Mouse (Mus musculus): ENCODE measurements around the gene Slamf8. TPM values are rescaled to one million over a fixed set of nuclear protein-coding genes. Genes with fewer than 3 reads are reported as not detected.

The Slamf8 gene
- polyA plus RNA-seq, 1 experiment = 10.9 TPM

DNA sequence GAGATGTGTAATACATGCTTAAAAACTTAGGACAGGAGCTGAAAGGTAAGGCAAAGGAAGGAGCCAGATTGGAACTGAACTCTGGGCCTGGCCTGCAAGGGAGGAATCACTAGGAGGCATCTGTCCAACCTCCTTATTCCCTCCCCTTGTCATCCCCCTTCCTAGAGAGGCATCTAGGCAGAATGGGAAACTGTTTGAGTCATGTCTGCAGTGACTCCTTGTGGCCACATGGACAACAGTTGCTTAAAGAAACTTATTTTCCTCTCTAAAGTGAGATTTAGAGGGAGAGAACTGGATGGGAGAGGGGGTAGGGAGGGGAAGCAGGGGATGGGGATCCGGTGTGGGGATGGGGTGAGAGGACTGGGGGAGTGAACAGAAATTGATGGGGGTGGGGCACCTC, 22.4 kb upstream of the Slamf8 start:
- DNase-seq = no peak
- H3K27me3 ChIP-seq (ENCODE audit: control insufficient read depth, insufficient read depth, low read length) = no peaks in the 10 kb centered on the region
- TF ChIP-seq POLR2A (IDR thresholded peaks at IDR 0.05; ENCODE audit: control insufficient read depth, extremely low read depth, insufficient read depth, low read length, poor library complexity) (no peak), CTCF (IDR thresholded peaks at IDR 0.05; ENCODE audit: borderline replicate concordance, control insufficient read depth, extremely low read depth, insufficient read depth, low read length, poor library complexity) (no peak)
- H3K4me1 ChIP-seq (replicated peaks; ENCODE audit: control insufficient read depth, insufficient read depth, low read length) = no peaks in the 10 kb centered on the region
- no peak overlapping the region for H3K27ac ChIP-seq (ENCODE audit: control insufficient read depth, insufficient read depth, low read length)
- H3K36me3 ChIP-seq (ENCODE audit: control insufficient read depth, insufficient read depth, low read length) = no peaks in the 10 kb centered on the region
- no peak overlapping the region for H3K4me3 ChIP-seq (ENCODE audit: control insufficient read depth, insufficient read depth, low read length)
- 57% methylated on average over 1 of the region's 1 CpGs for WGBS

GRCm38 (mm10) chr1:172611304-172611703, 20.9 kb upstream of the Slamf8 start:
- no peaks in the 10 kb centered on the region for H3K27me3 ChIP-seq (ENCODE audit: control insufficient read depth, insufficient read depth, low read length)
- no peak for TF ChIP-seq CTCF (IDR thresholded peaks at IDR 0.05; ENCODE audit: borderline replicate concordance, control insufficient read depth, extremely low read depth, insufficient read depth, low read length, poor library complexity)
- TF ChIP-seq POLR2A (IDR thresholded peaks at IDR 0.05; ENCODE audit: control insufficient read depth, extremely low read depth, insufficient read depth, low read length, poor library complexity) = no peak
- WGBS = 92% methylated on average over 10 of the region's 10 CpGs
- no peaks in the 10 kb centered on the region for H3K4me1 ChIP-seq (replicated peaks; ENCODE audit: control insufficient read depth, insufficient read depth, low read length)
- no peak overlapping the region for H3K27ac ChIP-seq (ENCODE audit: control insufficient read depth, insufficient read depth, low read length)
- DNase-seq = no peak
- H3K36me3 ChIP-seq (ENCODE audit: control insufficient read depth, insufficient read depth, low read length) = no peaks in the 10 kb centered on the region
- H3K4me3 ChIP-seq (ENCODE audit: control insufficient read depth, insufficient read depth, low read length) = no peak overlapping the region

DNA sequence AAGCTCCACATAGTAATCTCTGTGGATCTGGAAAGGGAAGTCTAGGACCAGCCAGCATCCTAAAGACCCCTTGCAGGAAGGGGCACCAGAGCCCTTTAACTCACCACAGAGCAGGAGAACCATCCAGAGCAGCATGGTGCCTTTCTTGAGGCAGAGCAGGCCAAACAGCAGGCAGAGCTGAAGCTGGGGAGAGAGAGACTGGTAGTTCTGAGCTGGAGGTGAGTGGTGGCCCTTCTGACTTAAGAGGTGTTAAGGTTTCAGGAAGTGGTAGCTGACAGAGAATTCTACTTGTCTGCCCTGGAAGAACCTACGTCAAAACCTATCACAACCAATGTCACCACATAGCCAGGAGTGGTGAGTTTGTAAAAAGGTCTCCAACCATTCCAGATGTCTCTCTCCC, 12.0 kb upstream of the Slamf8 start, which contains the start of gene Fcrl6:
Gene Fcrl6, minus strand, starts transcription at position 226 of the 400 bp plus-strand sequence.
- H3K4me1 ChIP-seq (replicated peaks; ENCODE audit: control insufficient read depth, insufficient read depth, low read length) = no peaks in the 10 kb centered on the region
- no peak for TF ChIP-seq CTCF (IDR thresholded peaks at IDR 0.05; ENCODE audit: borderline replicate concordance, control insufficient read depth, extremely low read depth, insufficient read depth, low read length, poor library complexity)
- no peak for TF ChIP-seq POLR2A (IDR thresholded peaks at IDR 0.05; ENCODE audit: control insufficient read depth, extremely low read depth, insufficient read depth, low read length, poor library complexity)
- no peak for DNase-seq

DNA sequence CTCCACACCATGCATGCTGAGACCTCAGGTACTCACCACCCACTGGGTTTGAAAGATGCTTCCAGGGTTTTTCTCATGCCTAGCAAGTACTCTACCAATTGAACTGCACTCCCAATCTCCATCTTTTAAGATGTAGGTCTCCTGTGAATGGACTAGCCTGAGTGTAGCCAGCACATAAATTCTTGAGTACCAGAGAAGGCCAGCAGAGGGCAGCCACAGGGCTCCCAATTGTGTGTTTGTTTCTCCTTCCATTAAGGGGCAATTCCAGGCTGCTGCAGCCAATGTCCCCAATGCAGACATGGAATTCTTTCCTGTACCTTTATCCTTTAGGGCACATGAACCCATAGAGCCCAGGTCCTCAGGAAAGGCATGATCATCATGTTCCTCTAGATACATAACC, 4.1 kb upstream of the Slamf8 start:
- Histone ChIP-seq H3K4me1 (replicated peaks; ENCODE audit: control insufficient read depth, insufficient read depth, low read length) (peaks cover 4% of the 10 kb centered on the region), H3K4me3 (ENCODE audit: control insufficient read depth, insufficient read depth, low read length) (no peak overlapping the region), H3K36me3 (ENCODE audit: control insufficient read depth, insufficient read depth, low read length) (no peaks in the 10 kb centered on the region), H3K27ac (ENCODE audit: control insufficient read depth, insufficient read depth, low read length) (no peak overlapping the region), H3K27me3 (ENCODE audit: control insufficient read depth, insufficient read depth, low read length) (no peaks in the 10 kb centered on the region)
- TF ChIP-seq CTCF (IDR thresholded peaks at IDR 0.05; ENCODE audit: borderline replicate concordance, control insufficient read depth, extremely low read depth, insufficient read depth, low read length, poor library complexity) (no peak), POLR2A (IDR thresholded peaks at IDR 0.05; ENCODE audit: control insufficient read depth, extremely low read depth, insufficient read depth, low read length, poor library complexity) (no peak)
- DNase-seq = peak; percentile 22

More for the DNA sequence above, 12.0 kb upstream of the Slamf8 start, which contains the start of gene Fcrl6:
- 44% methylated on average over 1 of the region's 1 CpGs for WGBS
- H3K27ac ChIP-seq (ENCODE audit: control insufficient read depth, insufficient read depth, low read length) = no peak within 1 kb of the TSS
- H3K36me3 ChIP-seq (ENCODE audit: control insufficient read depth, insufficient read depth, low read length) = no peaks in the 10 kb centered on the region
- no peak within 1 kb of the TSS for H3K4me3 ChIP-seq (ENCODE audit: control insufficient read depth, insufficient read depth, low read length)
- no peaks in the 10 kb centered on the region for H3K27me3 ChIP-seq (ENCODE audit: control insufficient read depth, insufficient read depth, low read length)

DNA sequence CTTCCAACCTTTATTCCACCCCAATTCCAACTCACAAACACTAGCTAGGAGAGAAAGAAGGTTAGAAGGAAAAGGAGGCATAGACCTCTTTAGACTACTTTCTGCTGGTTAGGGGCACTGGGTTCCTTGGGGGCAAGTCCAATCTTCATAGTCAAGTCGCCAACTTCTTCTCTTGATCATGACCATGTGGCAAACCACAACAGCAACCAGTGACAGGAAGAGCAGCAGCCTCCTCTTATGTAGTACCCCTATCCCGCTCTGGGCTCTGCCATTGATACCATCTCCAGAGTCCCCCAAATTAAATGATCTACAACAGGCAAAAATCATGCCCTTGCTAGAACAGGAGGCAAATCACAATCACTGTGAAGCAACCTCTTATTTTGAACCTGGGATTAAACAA, 3.6 kb upstream of the Slamf8 start:
- no peak for DNase-seq
- Histone ChIP-seq H3K27ac (ENCODE audit: control insufficient read depth, insufficient read depth, low read length) (no peak overlapping the region), H3K36me3 (ENCODE audit: control insufficient read depth, insufficient read depth, low read length) (no peaks in the 10 kb centered on the region), H3K4me1 (replicated peaks; ENCODE audit: control insufficient read depth, insufficient read depth, low read length) (peaks cover 4% of the 10 kb centered on the region), H3K27me3 (ENCODE audit: control insufficient read depth, insufficient read depth, low read length) (no peaks in the 10 kb centered on the region), H3K4me3 (ENCODE audit: control insufficient read depth, insufficient read depth, low read length) (no peak overlapping the region)
- WGBS = 10% methylated on average over 2 of the region's 2 CpGs
- TF ChIP-seq CTCF (IDR thresholded peaks at IDR 0.05; ENCODE audit: borderline replicate concordance, control insufficient read depth, extremely low read depth, insufficient read depth, low read length, poor library complexity) (no peak), POLR2A (IDR thresholded peaks at IDR 0.05; ENCODE audit: control insufficient read depth, extremely low read depth, insufficient read depth, low read length, poor library complexity) (no peak)

- 88% methylated on average over 3 of the region's 3 CpGs for WGBS
- TF ChIP-seq CTCF (IDR thresholded peaks at IDR 0.05; ENCODE audit: borderline replicate concordance, control insufficient read depth, extremely low read depth, insufficient read depth, low read length, poor library complexity) (no peak), POLR2A (IDR thresholded peaks at IDR 0.05; ENCODE audit: control insufficient read depth, extremely low read depth, insufficient read depth, low read length, poor library complexity) (no peak)
- Histone ChIP-seq H3K4me1 (replicated peaks; ENCODE audit: control insufficient read depth, insufficient read depth, low read length) (peaks cover 4% of the 10 kb centered on the region), H3K4me3 (ENCODE audit: control insufficient read depth, insufficient read depth, low read length) (no peak overlapping the region), H3K27me3 (ENCODE audit: control insufficient read depth, insufficient read depth, low read length) (no peaks in the 10 kb centered on the region), H3K36me3 (ENCODE audit: control insufficient read depth, insufficient read depth, low read length) (no peaks in the 10 kb centered on the region), H3K27ac (ENCODE audit: control insufficient read depth, insufficient read depth, low read length) (no peak overlapping the region)
- DNase-seq = no peak
Measured at GRCm38 (mm10) chr1:172593321-172593720, 3.0 kb upstream of the Slamf8 start.
